27 mouse cellular contexts compared by ENCODE assay signal in genomic region chr8:122316402-122316801, GRCm38 (mm10). TPM values are rescaled to one million over a fixed set of nuclear protein-coding genes. Genes with fewer than 3 reads are reported as not detected.
A peak's percentile ranks its signal among the peaks of the same experiment; 100 is the strongest.
DNase-seq lines count a peak whose midpoint lies in the region; ATAC-seq and TF ChIP-seq lines count a peak whose summit lies in the region.
"Had no signal": no experiment of that assay in that cellular context is flagged by ENCODE, and none has a peak within 500 bp of the region (broad histone marks: within the 10 kb centered on the region; RNA-seq: fewer than 3 reads in every experiment).

No protein-coding gene starts in this region.

- peak overlapping the region; percentile 58; the same call in 1 of the 2 replicates for H3K9ac ChIP-seq in heart, embryonic 13.5 days
- H3K9ac ChIP-seq in stomach, embryonic 15.5 days = no peak overlapping the region
- no peak overlapping the region for H3K9ac ChIP-seq in stomach, postnatal 0 days (ENCODE audit: low read length)
- peak overlapping the region; percentile 76 for H3K9ac ChIP-seq in liver, embryonic 12.5 days
- H3K9ac ChIP-seq in hindbrain, embryonic 12.5 days = no peak overlapping the region
- H3K9ac ChIP-seq: forebrain, postnatal 0 days; limb, embryonic 13.5 days had no signal

- TF ChIP-seq CTCF in stomach, postnatal 0 days (IDR thresholded peaks at IDR 0.05; ENCODE audit: low read depth) = no peak

- H3K27ac ChIP-seq in heart, embryonic 13.5 days (replicated peaks) = peak overlapping the region; percentile 21; the same call in 1 of the 2 replicates
- H3K27ac ChIP-seq in stomach, embryonic 15.5 days = peak overlapping the region; percentile 86; the same call in 1 of the 2 replicates
- H3K27ac ChIP-seq in stomach, postnatal 0 days (replicated peaks) = no peak overlapping the region
- H3K27ac ChIP-seq in liver, embryonic 12.5 days = peak overlapping the region; percentile 97
- no peak overlapping the region for H3K27ac ChIP-seq in hindbrain, embryonic 12.5 days
- H3K27ac ChIP-seq: limb, embryonic 13.5 days; macrophage had no signal

- H3K36me3 ChIP-seq in heart, embryonic 13.5 days = peaks cover 76% of the 10 kb centered on the region
- no peaks in the 10 kb centered on the region for H3K36me3 ChIP-seq in stomach, embryonic 15.5 days
- H3K36me3 ChIP-seq in stomach, postnatal 0 days (ENCODE audit: control insufficient read depth, insufficient read depth, low read length) = no peaks in the 10 kb centered on the region
- H3K36me3 ChIP-seq in liver, embryonic 12.5 days = peaks cover 99% of the 10 kb centered on the region
- H3K36me3 ChIP-seq in hindbrain, embryonic 12.5 days = no peaks in the 10 kb centered on the region
- H3K36me3 ChIP-seq: hindbrain, embryonic 10.5 days; limb, embryonic 13.5 days had no signal

- H3K27me3 ChIP-seq in heart, embryonic 13.5 days (replicated peaks) = no peaks in the 10 kb centered on the region
- H3K27me3 ChIP-seq in stomach, embryonic 15.5 days (replicated peaks) = no peaks in the 10 kb centered on the region
- no peaks in the 10 kb centered on the region for H3K27me3 ChIP-seq in stomach, postnatal 0 days (ENCODE audit: control insufficient read depth, insufficient read depth, low read length)
- no peaks in the 10 kb centered on the region for H3K27me3 ChIP-seq in liver, embryonic 12.5 days (replicated peaks)
- peaks cover 4% of the 10 kb centered on the region for H3K27me3 ChIP-seq in hindbrain, embryonic 12.5 days
- H3K27me3 ChIP-seq: limb, embryonic 13.5 days had no signal

- WGBS in heart, embryonic 13.5 days = 39% methylated on average over 2 of the region's 2 CpGs
- WGBS in stomach, embryonic 15.5 days = 50% methylated on average over 2 of the region's 2 CpGs
- WGBS in stomach, postnatal 0 days = 69% methylated on average over 2 of the region's 2 CpGs
- WGBS in liver, embryonic 12.5 days (ENCODE audit: insufficient replicate concordance) = 45% methylated on average over 2 of the region's 2 CpGs
- 67% methylated on average over 2 of the region's 2 CpGs for WGBS in hindbrain, embryonic 12.5 days

- H3K4me2 ChIP-seq in heart, embryonic 13.5 days = no peak overlapping the region
- H3K4me2 ChIP-seq in stomach, embryonic 15.5 days = no peak overlapping the region
- H3K4me2 ChIP-seq in stomach, postnatal 0 days (replicated peaks; ENCODE audit: low read depth) = no peak overlapping the region
- peak overlapping the region; percentile 17; the same call in 1 of the 2 replicates for H3K4me2 ChIP-seq in liver, embryonic 12.5 days
- no peak overlapping the region for H3K4me2 ChIP-seq in hindbrain, embryonic 12.5 days (replicated peaks)
- H3K4me2 ChIP-seq: limb, embryonic 13.5 days had no signal

- no peak overlapping the region for H3K4me3 ChIP-seq in heart, embryonic 13.5 days
- H3K4me3 ChIP-seq in stomach, embryonic 15.5 days (replicated peaks) = no peak overlapping the region
- H3K4me3 ChIP-seq in stomach, postnatal 0 days (ENCODE audit: low read depth, low read length) = no peak overlapping the region
- no peak overlapping the region for H3K4me3 ChIP-seq in liver, embryonic 12.5 days
- no peak overlapping the region for H3K4me3 ChIP-seq in hindbrain, embryonic 12.5 days
- H3K4me3 ChIP-seq: hindbrain, embryonic 10.5 days; limb, embryonic 13.5 days had no signal

- peaks cover 100% of the 10 kb centered on the region for H3K4me1 ChIP-seq in heart, embryonic 13.5 days
- H3K4me1 ChIP-seq in stomach, embryonic 15.5 days = peaks cover 58% of the 10 kb centered on the region
- H3K4me1 ChIP-seq in stomach, postnatal 0 days (replicated peaks; ENCODE audit: control insufficient read depth, insufficient read depth) = no peaks in the 10 kb centered on the region
- peaks cover 100% of the 10 kb centered on the region for H3K4me1 ChIP-seq in liver, embryonic 12.5 days
- H3K4me1 ChIP-seq in hindbrain, embryonic 12.5 days = peaks cover 44% of the 10 kb centered on the region

- H3K9me3 ChIP-seq in heart, embryonic 13.5 days = no peaks in the 10 kb centered on the region
- H3K9me3 ChIP-seq in stomach, embryonic 15.5 days = no peaks in the 10 kb centered on the region
- no peaks in the 10 kb centered on the region for H3K9me3 ChIP-seq in stomach, postnatal 0 days (ENCODE audit: control insufficient read depth, low read length)
- H3K9me3 ChIP-seq in liver, embryonic 12.5 days (replicated peaks) = no peaks in the 10 kb centered on the region
- no peaks in the 10 kb centered on the region for H3K9me3 ChIP-seq in hindbrain, embryonic 12.5 days (replicated peaks)
- H3K9me3 ChIP-seq: hindbrain, embryonic 10.5 days; limb, embryonic 13.5 days had no signal

- no peak for DNase-seq in heart, adult 11 months
- no peak for DNase-seq in stomach, postnatal 0 days (ENCODE audit: low spot score)
- DNase-seq in layer of hippocampus, adult 8-10 months (ENCODE audit: low spot score in 2 of 2) = no peak
- no peak for DNase-seq in right cerebral cortex, postnatal 25 days
- DNase-seq: B cell, adult 2 months; cerebellum, adult 9-11 months; forebrain, postnatal 0 days; midbrain, embryonic 14.5 days; right cerebral cortex, postnatal 14 days; thymus, postnatal 14 days had no signal

- no peak for ATAC-seq in heart, embryonic 13.5 days (ENCODE audit: extremely low read depth, insufficient number of reproducible peaks, low FRiP score, low TSS enrichment)
- ATAC-seq in stomach, embryonic 15.5 days (ENCODE audit: insufficient read depth, low FRiP score, low read depth) = no peak
- no peak for ATAC-seq in stomach, postnatal 0 days (ENCODE audit: low FRiP score, low TSS enrichment)
- ATAC-seq in liver, embryonic 12.5 days = no peak
- no peak for ATAC-seq in hindbrain, embryonic 12.5 days (ENCODE audit: low FRiP score)
- ATAC-seq: forebrain, postnatal 0 days had no signal

- TF ChIP-seq EP300 in stomach, postnatal 0 days (optimal IDR thresholded peaks at IDR 0.05) = no peak

RNA-seq across cellular contexts. Expression of gene Zfpm1, which starts 34.5 kb away (rescaled TPM):
- polyA plus RNA-seq in heart, embryonic 13.5 days (2015; fragmentation: Nextera tagmentation; extraction: Ambion mirVana) = 3.8 TPM in 2 replicates
- polyA plus RNA-seq in stomach, embryonic 15.5 days (2015; fragmentation: Nextera tagmentation; extraction: Ambion mirVana) = 5.6 and 5.7 TPM in 2 replicates
- polyA plus RNA-seq in stomach, postnatal 0 days (2015; fragmentation: Nextera tagmentation; extraction: Ambion mirVana) = 2.3 and 2.8 TPM in 2 replicates
- 27.6 and 28.4 TPM in 2 replicates for polyA plus RNA-seq in liver, embryonic 12.5 days (2016; fragmentation: Nextera tagmentation; extraction: Ambion mirVana)
- 10 to 100 TPM; 37.3 to 45.5 (median 41.5) TPM for total RNA-seq in layer of hippocampus, adult 8-10 months (2022)
- 2.5 and 3.3 TPM in 2 replicates for polyA plus RNA-seq in hindbrain, embryonic 12.5 days (2016; fragmentation: Nextera tagmentation; extraction: Ambion mirVana)

RNA-seq across cellular contexts. Expression of gene Trhr2, which starts 44.1 kb away (rescaled TPM):
- polyA plus RNA-seq in heart, embryonic 13.5 days (2015; fragmentation: Nextera tagmentation; extraction: Ambion mirVana) = not detected in 2 replicates
- not detected in 2 replicates for polyA plus RNA-seq in stomach, embryonic 15.5 days (2015; fragmentation: Nextera tagmentation; extraction: Ambion mirVana)
- not detected in 2 replicates for polyA plus RNA-seq in stomach, postnatal 0 days (2015; fragmentation: Nextera tagmentation; extraction: Ambion mirVana)
- polyA plus RNA-seq in liver, embryonic 12.5 days (2016; fragmentation: Nextera tagmentation; extraction: Ambion mirVana) = not detected in 2 replicates
- 1 to 10 TPM in 3 of 4 experiments, under 1 TPM in 1; 0.31 to 1.8 (median 1.4) TPM for total RNA-seq in layer of hippocampus, adult 8-10 months (2022)
- polyA plus RNA-seq in hindbrain, embryonic 12.5 days (2016; fragmentation: Nextera tagmentation; extraction: Ambion mirVana) = not detected in 2 replicates
- total RNA-seq: adrenal gland, adult 18-20 months; adrenal gland, postnatal 4 days; forebrain, postnatal 0 days; gastrocnemius, adult 18-20 months; gastrocnemius, postnatal 4 days; neutrophil, adult 5-6 weeks had no signal
- polyA plus RNA-seq: embryonic facial prominence, embryonic 14.5 days; heart, embryonic 16.5 days; hindbrain, embryonic 10.5 days; kidney, embryonic 14.5 days; large intestine, adult 2 months; lung, embryonic 16.5 days; macrophage; midbrain, embryonic 14.5 days had no signal

Comparison
In these comparisons a context has a peak if more than half of its experiments do, and no peak if none do; other contexts are left out.
1. H3K27ac ChIP-seq: peak in heart, embryonic 13.5 days (single experiment), stomach, embryonic 15.5 days (single experiment) and liver, embryonic 12.5 days (single experiment); none in stomach, postnatal 0 days (single experiment) and hindbrain, embryonic 12.5 days (single experiment).
2. H3K9ac ChIP-seq: peak in heart, embryonic 13.5 days (single experiment) and liver, embryonic 12.5 days (single experiment); none in stomach, embryonic 15.5 days (single experiment), stomach, postnatal 0 days (single experiment) and hindbrain, embryonic 12.5 days (single experiment).